Mouse (Mus musculus): ENCODE data around the gene Mgarp.

DNA sequence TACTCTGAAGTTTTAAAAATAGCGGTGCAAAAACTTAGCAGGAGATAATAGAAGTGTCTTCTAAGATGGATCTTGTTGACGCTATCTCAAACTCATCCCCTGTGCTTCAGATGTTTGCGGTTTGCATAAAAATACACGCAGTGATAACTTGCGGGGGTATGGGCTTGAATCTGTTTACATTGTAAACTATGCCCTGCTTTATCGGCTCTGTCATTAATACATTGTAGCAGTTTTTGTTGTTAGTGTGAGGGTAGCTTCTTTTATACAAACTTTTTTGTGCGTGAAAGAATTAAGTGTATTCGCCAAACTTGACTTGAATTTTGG is 20.6 kb upstream of the Mgarp start:
- no peak for TF ChIP-seq CTCF (IDR thresholded peaks at IDR 0.05; ENCODE audit: borderline replicate concordance, extremely low read depth, insufficient read depth, insufficient read length)
- TF ChIP-seq POLR2A (IDR thresholded peaks at IDR 0.05; ENCODE audit: borderline replicate concordance, extremely low read depth, insufficient read depth, insufficient read length, poor library complexity, severe bottlenecking), result no peak

Data from brain, embryonic 14.5 days (tissue).